Mouse (Mus musculus): ENCODE results near the gene Lgals4.
A peak's percentile ranks its signal among the peaks of the same experiment; 100 is the strongest.

The Lgals4 gene

GRCm38 (mm10) chr7:28822556-28822955, 11.1 kb upstream of the Lgals4 start:
- DNase-seq (ENCODE audit: extremely low read depth, low read depth): no peak

- DNase-seq (ENCODE audit: extremely low read depth, low read depth): no peak
These were observed 10.4 kb upstream of the Lgals4 start for GRCm38 (mm10) chr7:28822993-28823903.

GRCm38 (mm10) chr7:28823932-28824331, 9.7 kb upstream of the Lgals4 start:
- DNase-seq (ENCODE audit: extremely low read depth, low read depth): no peak

GRCm38 (mm10) chr7:28824941-28825685, 8.5 kb upstream of the Lgals4 start, which contains the start of gene Ech1:
Gene Ech1 (plus strand): TSS chr7:28825217.
- DNase-seq (ENCODE audit: extremely low read depth, low read depth): peak; percentile 79

GRCm38 (mm10) chr7:28825686-28826401, 7.8 kb upstream of the Lgals4 start:
- no peak for DNase-seq (ENCODE audit: extremely low read depth, low read depth)

GRCm38 (mm10) chr7:28826402-28826772, 7.3 kb upstream of the Lgals4 start:
- DNase-seq (ENCODE audit: extremely low read depth, low read depth): no peak

- no peak for DNase-seq (ENCODE audit: extremely low read depth, low read depth)
These were observed 6.3 kb upstream of the Lgals4 start for GRCm38 (mm10) chr7:28827338-28827737.

GRCm38 (mm10) chr7:28829821-28830220, 3.8 kb upstream of the Lgals4 start:
- DNase-seq (ENCODE audit: extremely low read depth, low read depth): no peak

GRCm38 (mm10) chr7:28830981-28831380, 2.7 kb upstream of the Lgals4 start:
- DNase-seq (ENCODE audit: extremely low read depth, low read depth): no peak

- no peak for DNase-seq (ENCODE audit: extremely low read depth, low read depth)
These were observed 2.1 kb upstream of the Lgals4 start for GRCm38 (mm10) chr7:28831411-28832125.

GRCm38 (mm10) chr7:28832137-28832536, 1.5 kb upstream of the Lgals4 start:
- DNase-seq (ENCODE audit: extremely low read depth, low read depth): peak; percentile 65

GRCm38 (mm10) chr7:28836936-28837335, 3.3 kb downstream of the Lgals4 start:
- DNase-seq (ENCODE audit: extremely low read depth, low read depth): no peak

- no peak for DNase-seq (ENCODE audit: extremely low read depth, low read depth)
These were observed 4.7 kb downstream of the Lgals4 start for GRCm38 (mm10) chr7:28838331-28838730.

- no peak for DNase-seq (ENCODE audit: extremely low read depth, low read depth)
These were observed 13.6 kb downstream of the Lgals4 start for GRCm38 (mm10) chr7:28847273-28847672.

- no peak for DNase-seq (ENCODE audit: extremely low read depth, low read depth)
These were observed 16.1 kb downstream of the Lgals4 start for GRCm38 (mm10) chr7:28849700-28850236.

GRCm38 (mm10) chr7:28850642-28851041, 17.0 kb downstream of the Lgals4 start:
- no peak for DNase-seq (ENCODE audit: extremely low read depth, low read depth)

- no peak for DNase-seq (ENCODE audit: extremely low read depth, low read depth)
These were observed 26.3 kb downstream of the Lgals4 start for GRCm38 (mm10) chr7:28859953-28860352.

- no peak for DNase-seq (ENCODE audit: extremely low read depth, low read depth)
These were observed 27.2 kb downstream of the Lgals4 start for GRCm38 (mm10) chr7:28860898-28861297.

- no peak for DNase-seq (ENCODE audit: extremely low read depth, low read depth)
These were observed 29.3 kb downstream of the Lgals4 start for GRCm38 (mm10) chr7:28862817-28863499.

- no peak for DNase-seq (ENCODE audit: extremely low read depth, low read depth)
These were observed 29.9 kb downstream of the Lgals4 start, which contains the start of gene Lgals7 for GRCm38 (mm10) chr7:28863540-28863939. Gene Lgals7 (plus strand): TSS chr7:28863853.
